Mouse (Mus musculus): ENCODE measurements around the gene Far2. TPM values are rescaled to one million over a fixed set of nuclear protein-coding genes. Genes with fewer than 3 reads are reported as not detected.

Gene Far2
- polyA plus RNA-seq, 1 experiment from 2014 or later = 13.0 TPM

GRCm38 (mm10) chr6:148199729-148200128, 152.7 kb downstream of the Far2 start:
- Histone ChIP-seq H3K36me3 (peaks cover 49% of the 10 kb centered on the region), H3K9me3 (no peaks in the 10 kb centered on the region), H3K4me3 (no peak overlapping the region), H3K27me3 (no peaks in the 10 kb centered on the region), H3K4me1 (no peaks in the 10 kb centered on the region), H3K9ac (replicated peaks) (no peak overlapping the region), H3K4me2 (replicated peaks) (no peak overlapping the region), H3K27ac (replicated peaks) (no peak overlapping the region)
- no peak for ATAC-seq (replicated peaks)
- WGBS = 96% methylated on average over 3 of the region's 3 CpGs

GRCm38 (mm10) chr6:148205134-148205533, 158.1 kb downstream of the Far2 start:
- Histone ChIP-seq H3K4me3 (no peak overlapping the region), H3K9ac (replicated peaks) (no peak overlapping the region), H3K27me3 (no peaks in the 10 kb centered on the region), H3K9me3 (no peaks in the 10 kb centered on the region), H3K36me3 (peaks cover 35% of the 10 kb centered on the region), H3K4me1 (peaks cover under 1% of the 10 kb centered on the region), H3K27ac (replicated peaks) (no peak overlapping the region), H3K4me2 (replicated peaks) (no peak overlapping the region)
- ATAC-seq (replicated peaks) = no peak
- 90% methylated on average over 1 of the region's 1 CpGs for WGBS

GRCm38 (mm10) chr6:148207522-148207921, 160.5 kb downstream of the Far2 start:
- H3K4me2 ChIP-seq (replicated peaks) = no peak overlapping the region
- no peaks in the 10 kb centered on the region for H3K27me3 ChIP-seq
- H3K4me1 ChIP-seq = peaks cover 13% of the 10 kb centered on the region
- H3K36me3 ChIP-seq = peaks cover 17% of the 10 kb centered on the region
- H3K4me3 ChIP-seq = no peak overlapping the region
- no peak overlapping the region for H3K9ac ChIP-seq (replicated peaks)
- no peaks in the 10 kb centered on the region for H3K9me3 ChIP-seq
- WGBS = 76% methylated on average over 1 of the region's 1 CpGs
- ATAC-seq (replicated peaks) = no peak
- no peak overlapping the region for H3K27ac ChIP-seq (replicated peaks)

- Histone ChIP-seq H3K27ac (replicated peaks) (peak overlapping the region; percentile 80), H3K9me3 (no peaks in the 10 kb centered on the region), H3K4me3 (peak overlapping the region; percentile 79), H3K27me3 (no peaks in the 10 kb centered on the region), H3K9ac (replicated peaks) (peak overlapping the region; percentile 88), H3K36me3 (no peaks in the 10 kb centered on the region), H3K4me1 (peaks cover 20% of the 10 kb centered on the region), H3K4me2 (replicated peaks) (peak overlapping the region; percentile 66)
- ATAC-seq (replicated peaks) = peak; percentile 64
- WGBS = under 1% methylated on average over 51 of the region's 51 CpGs
Measured at GRCm38 (mm10) chr6:148211391-148211876, 164.4 kb downstream of the Far2 start.

- H3K27ac ChIP-seq (replicated peaks) = peak within 1 kb of the TSS; percentile 80
- no peaks in the 10 kb centered on the region for H3K27me3 ChIP-seq
- H3K4me3 ChIP-seq = peak within 1 kb of the TSS; percentile 79
- peak within 1 kb of the TSS; percentile 66 for H3K4me2 ChIP-seq (replicated peaks)
- H3K36me3 ChIP-seq = no peaks in the 10 kb centered on the region
- peaks cover 20% of the 10 kb centered on the region for H3K4me1 ChIP-seq
- peak; percentile 99 for ATAC-seq (replicated peaks)
- peak within 1 kb of the TSS; percentile 88 for H3K9ac ChIP-seq (replicated peaks)
- H3K9me3 ChIP-seq = no peaks in the 10 kb centered on the region
- WGBS = under 1% methylated on average over 61 of the region's 61 CpGs
Measured at GRCm38 (mm10) chr6:148211897-148212680, 165.0 kb downstream of the Far2 start, which contains the start of gene Ergic2. TSS of gene Ergic2 (minus strand) at chr6:148212374.

- H3K4me3 ChIP-seq = no peak overlapping the region
- H3K27me3 ChIP-seq = no peaks in the 10 kb centered on the region
- no peaks in the 10 kb centered on the region for H3K9me3 ChIP-seq
- H3K9ac ChIP-seq (replicated peaks) = no peak overlapping the region
- H3K27ac ChIP-seq (replicated peaks) = no peak overlapping the region
- H3K4me1 ChIP-seq = peaks cover 20% of the 10 kb centered on the region
- ATAC-seq (replicated peaks) = no peak
- no peak overlapping the region for H3K4me2 ChIP-seq (replicated peaks)
- no peaks in the 10 kb centered on the region for H3K36me3 ChIP-seq
- 6% methylated on average over 5 of the region's 5 CpGs for WGBS
Measured at GRCm38 (mm10) chr6:148214765-148215164, 167.7 kb downstream of the Far2 start.

- no peaks in the 10 kb centered on the region for H3K9me3 ChIP-seq
- ATAC-seq (replicated peaks) = no peak
- WGBS = 91% methylated on average over 4 of the region's 4 CpGs
- no peak overlapping the region for H3K4me3 ChIP-seq
- H3K9ac ChIP-seq (replicated peaks) = no peak overlapping the region
- no peaks in the 10 kb centered on the region for H3K36me3 ChIP-seq
- H3K4me2 ChIP-seq (replicated peaks) = no peak overlapping the region
- H3K27me3 ChIP-seq = no peaks in the 10 kb centered on the region
- peaks cover 8% of the 10 kb centered on the region for H3K4me1 ChIP-seq
- H3K27ac ChIP-seq (replicated peaks) = no peak overlapping the region
Measured at GRCm38 (mm10) chr6:148216752-148217151, 169.7 kb downstream of the Far2 start.

- ATAC-seq (replicated peaks) = no peak
- WGBS = 85% methylated on average over 2 of the region's 2 CpGs
Measured at GRCm38 (mm10) chr6:148218235-148219076, 171.4 kb downstream of the Far2 start.

GRCm38 (mm10) chr6:148222686-148223085, 175.6 kb downstream of the Far2 start:
- Histone ChIP-seq H3K9ac (replicated peaks) (no peak overlapping the region), H3K36me3 (no peaks in the 10 kb centered on the region), H3K9me3 (no peaks in the 10 kb centered on the region), H3K4me3 (no peak overlapping the region), H3K27ac (replicated peaks) (no peak overlapping the region), H3K4me1 (no peaks in the 10 kb centered on the region), H3K4me2 (replicated peaks) (no peak overlapping the region), H3K27me3 (no peaks in the 10 kb centered on the region)
- WGBS = 64% methylated on average over 2 of the region's 2 CpGs
- no peak for ATAC-seq (replicated peaks)

More at GRCm38 (mm10) chr6:148218235-148219076, 171.4 kb downstream of the Far2 start:
- Histone ChIP-seq H3K36me3 (no peaks in the 10 kb centered on the region), H3K9ac (replicated peaks) (no peak overlapping the region), H3K4me3 (no peak overlapping the region), H3K27me3 (no peaks in the 10 kb centered on the region), H3K27ac (replicated peaks) (no peak overlapping the region), H3K4me2 (replicated peaks) (no peak overlapping the region), H3K4me1 (no peaks in the 10 kb centered on the region), H3K9me3 (no peaks in the 10 kb centered on the region)

- Histone ChIP-seq H3K4me1 (no peaks in the 10 kb centered on the region), H3K27me3 (no peaks in the 10 kb centered on the region), H3K36me3 (no peaks in the 10 kb centered on the region), H3K9ac (replicated peaks) (no peak overlapping the region), H3K4me2 (replicated peaks) (no peak overlapping the region), H3K4me3 (no peak overlapping the region), H3K27ac (replicated peaks) (no peak overlapping the region), H3K9me3 (no peaks in the 10 kb centered on the region)
- ATAC-seq (replicated peaks) = no peak
- 48% methylated on average over 3 of the region's 3 CpGs for WGBS
Measured at GRCm38 (mm10) chr6:148227542-148227941, 180.5 kb downstream of the Far2 start.
